Mouse (Mus musculus): Measurements from ENCODE around the gene Abhd4.

The Abhd4 gene

DNA sequence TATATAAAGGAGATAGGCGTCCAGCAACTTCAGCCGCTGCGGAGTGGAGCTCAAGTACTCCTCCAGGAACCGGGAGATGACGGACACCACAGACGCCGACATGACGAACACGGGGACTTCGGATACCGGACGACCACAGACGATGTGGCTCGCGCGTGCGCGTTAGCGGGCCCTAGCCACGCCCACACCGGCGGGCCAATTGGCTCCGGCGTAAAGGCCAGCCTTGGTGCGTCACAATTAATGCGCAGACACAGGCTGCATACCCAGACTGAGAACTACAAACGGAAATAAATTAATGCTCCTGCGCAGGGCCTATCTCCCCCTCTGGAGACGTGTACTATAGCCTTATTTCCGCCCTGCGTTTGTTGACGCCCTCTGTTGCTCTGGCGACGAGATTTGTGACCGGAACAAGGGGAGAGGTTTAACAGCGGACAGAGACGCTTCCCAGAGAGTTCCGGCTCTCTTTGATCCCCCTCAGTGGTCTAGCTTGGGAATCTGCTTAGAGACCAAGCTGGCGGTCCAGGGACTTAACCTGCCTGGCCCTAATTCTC lies at the start of gene Abhd4, which contains the start of gene Dad1:
Gene Abhd4, plus strand, starts transcription at position 448 of the 551 bp plus-strand sequence.
Gene Dad1, minus strand, starts transcription at position 364 of the 551 bp plus-strand sequence.
- H3K36me3 ChIP-seq (ENCODE audit: control insufficient read depth, insufficient read depth, low read length, poor library complexity, severe bottlenecking), result 0 out of 2 replicates have a peak, but pooled peaks cover under 1% of the 10 kb centered on the region

DNA sequence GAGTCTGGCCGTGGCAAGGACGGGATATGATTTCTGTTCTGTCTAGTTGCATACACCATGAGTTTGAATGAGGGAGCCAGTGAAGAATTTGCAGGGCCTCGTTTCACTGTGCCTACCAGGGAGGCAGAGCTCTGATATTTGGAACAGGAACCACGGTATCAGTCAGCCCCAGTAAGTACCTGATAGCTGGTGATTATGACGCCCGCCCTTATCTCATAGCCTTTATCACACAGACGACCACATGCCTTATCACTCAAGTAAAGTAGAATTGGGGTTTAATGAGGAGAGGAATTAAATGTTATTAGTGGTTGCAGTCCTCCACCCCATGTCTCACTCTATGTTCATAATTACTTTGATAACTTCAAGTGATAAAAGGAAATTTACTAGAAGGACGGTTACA lies 49.7 kb upstream of the Abhd4 start:
- H3K27me3 ChIP-seq (ENCODE audit: control insufficient read depth, insufficient read depth, low read length, poor library complexity, severe bottlenecking), result no peaks in the 10 kb centered on the region
- no peak for DNase-seq (ENCODE audit: low read depth, low spot score)
- H3K36me3 ChIP-seq (ENCODE audit: control insufficient read depth, insufficient read depth, low read length, poor library complexity, severe bottlenecking), result no peaks in the 10 kb centered on the region

More for the DNA sequence above, at the start of gene Abhd4, which contains the start of gene Dad1:
- peak; percentile 99 for DNase-seq (ENCODE audit: low read depth, low spot score)
- no peaks in the 10 kb centered on the region for H3K27me3 ChIP-seq (ENCODE audit: control insufficient read depth, insufficient read depth, low read length, poor library complexity, severe bottlenecking)

DNA sequence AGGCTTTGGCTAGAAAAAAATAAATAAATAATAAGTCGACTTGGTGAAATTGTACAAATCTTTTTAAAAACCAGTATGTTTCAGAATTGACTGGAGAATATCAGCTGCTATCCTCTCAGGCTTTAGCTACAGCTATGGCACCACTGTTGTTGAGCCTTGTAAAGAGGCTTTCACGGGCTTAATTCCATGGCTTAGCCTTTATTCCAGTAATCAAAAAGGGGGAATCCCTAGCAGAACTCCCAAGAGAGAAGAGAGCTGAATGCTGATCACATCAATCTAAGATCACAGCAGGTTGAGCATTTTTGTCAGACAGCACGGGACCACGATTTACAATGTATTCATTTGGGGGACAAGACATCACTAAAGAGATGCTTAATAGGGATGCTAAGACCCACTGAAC lies 49.2 kb upstream of the Abhd4 start:
- no peak for DNase-seq (ENCODE audit: low read depth, low spot score)
- Histone ChIP-seq H3K27me3 (ENCODE audit: control insufficient read depth, insufficient read depth, low read length, poor library complexity, severe bottlenecking) (no peaks in the 10 kb centered on the region), H3K36me3 (ENCODE audit: control insufficient read depth, insufficient read depth, low read length, poor library complexity, severe bottlenecking) (no peaks in the 10 kb centered on the region)

DNA sequence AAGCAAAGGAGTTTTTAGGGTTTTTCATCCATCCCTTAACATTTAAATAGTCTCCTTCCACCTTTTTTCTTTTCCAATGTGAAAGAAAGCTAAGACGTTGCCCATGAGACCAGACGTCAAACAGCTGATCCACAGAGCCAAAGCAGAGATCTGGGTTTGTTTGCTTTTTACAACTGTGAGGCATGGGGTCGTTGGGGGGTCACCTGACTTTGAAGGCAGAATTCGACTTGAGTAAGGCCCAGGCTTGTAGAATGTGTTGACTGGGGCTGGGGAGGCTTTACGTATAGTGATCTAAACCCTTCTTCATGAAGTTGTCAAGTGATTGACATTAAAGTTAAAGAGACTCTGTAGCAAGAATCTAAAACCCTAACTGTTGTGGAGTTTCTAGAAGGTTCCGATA lies 48.1 kb upstream of the Abhd4 start:
- no peak for DNase-seq (ENCODE audit: low read depth, low spot score)
- H3K27me3 ChIP-seq (ENCODE audit: control insufficient read depth, insufficient read depth, low read length, poor library complexity, severe bottlenecking), result no peaks in the 10 kb centered on the region
- no peaks in the 10 kb centered on the region for H3K36me3 ChIP-seq (ENCODE audit: control insufficient read depth, insufficient read depth, low read length, poor library complexity, severe bottlenecking)

DNA sequence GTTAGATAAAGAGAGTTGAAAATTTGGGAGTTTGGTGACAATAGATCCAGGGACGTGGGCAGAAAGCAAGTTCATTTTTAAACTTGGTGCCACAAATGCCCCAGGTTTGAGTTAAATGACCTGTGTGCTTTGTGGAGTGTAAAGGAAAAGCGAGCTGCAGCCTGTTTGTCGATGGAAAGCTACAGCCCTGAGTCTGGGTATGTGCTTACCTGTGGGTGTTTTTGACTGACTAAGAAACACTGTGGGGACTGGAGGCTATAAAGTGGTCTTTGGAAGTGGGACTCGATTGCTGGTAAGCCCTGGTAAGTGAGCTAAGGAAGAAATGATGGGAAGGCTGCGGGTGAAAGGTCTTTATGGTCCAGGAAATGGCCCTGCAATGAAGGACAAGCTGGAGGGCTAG lies 47.7 kb upstream of the Abhd4 start:
- no peaks in the 10 kb centered on the region for H3K36me3 ChIP-seq (ENCODE audit: control insufficient read depth, insufficient read depth, low read length, poor library complexity, severe bottlenecking)
- no peak for DNase-seq (ENCODE audit: low read depth, low spot score)
- H3K27me3 ChIP-seq (ENCODE audit: control insufficient read depth, insufficient read depth, low read length, poor library complexity, severe bottlenecking), result no peaks in the 10 kb centered on the region

DNA sequence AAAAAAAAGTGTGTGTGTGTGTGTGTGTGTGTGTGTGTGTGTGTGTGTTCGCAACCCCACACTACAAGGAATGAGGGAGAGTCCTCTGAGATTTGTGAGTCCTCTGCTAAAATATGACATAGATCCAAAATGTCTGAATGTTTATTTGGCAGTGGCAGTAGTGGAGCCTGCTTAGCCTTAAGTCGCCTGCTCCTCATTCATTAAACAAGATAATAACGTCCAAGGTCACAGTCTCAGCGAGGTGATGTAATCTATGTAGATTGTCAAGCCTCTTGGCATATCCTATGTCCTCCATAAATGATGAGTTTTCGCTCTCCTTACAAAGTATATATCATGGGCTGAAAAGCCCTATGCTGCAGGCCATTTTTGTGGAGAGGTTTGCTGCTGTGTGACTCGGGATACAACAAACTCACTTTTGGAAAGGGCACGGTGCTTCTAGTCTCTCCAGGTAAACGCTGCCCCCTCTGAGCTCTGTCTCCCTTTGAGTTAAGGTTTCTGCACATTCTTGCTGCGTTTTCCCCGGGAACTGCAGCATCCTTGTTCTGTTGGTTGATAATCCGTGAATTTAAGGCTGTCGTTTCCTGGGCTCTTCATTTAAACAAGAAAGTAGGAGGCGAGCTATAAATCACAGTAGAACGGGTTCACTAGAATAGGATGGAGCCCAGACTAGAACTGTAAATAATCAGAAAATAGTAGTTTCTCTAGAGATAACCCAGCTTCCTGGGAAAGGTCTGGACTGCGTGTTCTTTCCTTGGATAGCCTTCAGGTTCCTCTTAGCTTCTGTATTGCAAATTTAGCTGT lies 47.0 kb upstream of the Abhd4 start:
- no peak for DNase-seq (ENCODE audit: low read depth, low spot score)

DNA sequence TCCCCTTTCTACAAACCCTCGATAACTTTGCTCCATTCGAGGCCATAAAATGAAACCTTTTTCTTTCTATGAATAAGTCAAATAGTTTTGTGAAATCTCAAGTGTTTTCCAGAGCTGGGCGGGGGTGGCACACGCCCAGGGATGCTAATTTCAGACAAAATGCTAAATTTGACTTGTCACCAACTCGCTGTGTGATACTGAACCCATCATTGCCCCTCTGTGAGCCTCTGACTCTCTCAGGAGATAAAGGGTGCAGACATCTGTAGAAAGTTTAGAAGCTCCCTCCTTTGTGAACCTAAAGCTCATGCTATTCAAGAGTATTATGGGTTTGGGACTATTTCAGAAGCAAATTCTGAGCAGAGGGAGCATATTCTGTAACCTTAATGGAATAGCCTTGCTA lies 46.1 kb upstream of the Abhd4 start:
- DNase-seq (ENCODE audit: low read depth, low spot score), result no peak
- Histone ChIP-seq H3K36me3 (ENCODE audit: control insufficient read depth, insufficient read depth, low read length, poor library complexity, severe bottlenecking) (no peaks in the 10 kb centered on the region), H3K27me3 (ENCODE audit: control insufficient read depth, insufficient read depth, low read length, poor library complexity, severe bottlenecking) (no peaks in the 10 kb centered on the region)

More for the DNA sequence above, 47.0 kb upstream of the Abhd4 start:
- H3K27me3 ChIP-seq (ENCODE audit: control insufficient read depth, insufficient read depth, low read length, poor library complexity, severe bottlenecking), result no peaks in the 10 kb centered on the region
- H3K36me3 ChIP-seq (ENCODE audit: control insufficient read depth, insufficient read depth, low read length, poor library complexity, severe bottlenecking), result no peaks in the 10 kb centered on the region

DNA sequence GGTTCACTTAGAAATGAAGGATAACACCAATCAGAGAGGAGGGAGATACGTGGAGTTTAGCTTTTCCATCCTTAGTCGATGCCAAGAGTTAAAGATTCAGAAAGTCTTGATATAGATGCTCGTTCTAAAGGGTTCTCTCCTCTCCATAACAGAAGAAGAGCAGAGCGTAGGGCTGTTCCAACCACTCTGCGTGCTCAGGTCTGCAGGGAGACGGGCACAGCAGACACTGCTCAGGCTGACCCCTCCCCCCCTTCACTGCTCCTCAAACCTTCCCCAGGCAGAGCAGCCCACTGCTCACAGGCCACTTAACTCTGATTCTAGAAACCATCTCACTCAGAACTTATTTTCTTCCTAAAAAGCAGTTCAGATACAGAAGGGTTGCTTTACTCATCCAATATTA lies 45.2 kb upstream of the Abhd4 start:
- no peak for DNase-seq (ENCODE audit: low read depth, low spot score)
- Histone ChIP-seq H3K36me3 (ENCODE audit: control insufficient read depth, insufficient read depth, low read length, poor library complexity, severe bottlenecking) (no peaks in the 10 kb centered on the region), H3K27me3 (ENCODE audit: control insufficient read depth, insufficient read depth, low read length, poor library complexity, severe bottlenecking) (no peaks in the 10 kb centered on the region)

DNA sequence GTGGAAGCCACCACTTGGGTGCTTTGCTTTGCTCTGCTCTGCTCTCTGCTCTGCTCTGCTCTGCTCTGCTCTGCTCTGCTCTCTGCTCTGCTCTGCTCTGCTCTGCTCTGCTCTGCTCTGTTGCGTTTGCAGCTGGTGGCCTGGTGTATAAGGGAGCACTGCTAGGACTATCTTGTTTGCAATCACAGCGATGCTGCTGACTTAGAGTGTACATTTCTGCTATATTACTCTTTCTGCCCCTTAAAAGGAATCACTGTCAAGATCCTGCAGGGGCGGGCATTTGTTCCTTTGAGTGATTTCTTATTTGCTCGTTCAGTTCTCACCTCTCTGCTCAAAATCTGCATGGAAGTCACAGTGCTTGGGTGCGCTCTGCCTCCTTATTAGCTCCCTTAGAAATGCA lies 44.1 kb upstream of the Abhd4 start:
- DNase-seq (ENCODE audit: low read depth, low spot score), result no peak
- no peaks in the 10 kb centered on the region for H3K27me3 ChIP-seq (ENCODE audit: control insufficient read depth, insufficient read depth, low read length, poor library complexity, severe bottlenecking)
- H3K36me3 ChIP-seq (ENCODE audit: control insufficient read depth, insufficient read depth, low read length, poor library complexity, severe bottlenecking), result no peaks in the 10 kb centered on the region

DNA sequence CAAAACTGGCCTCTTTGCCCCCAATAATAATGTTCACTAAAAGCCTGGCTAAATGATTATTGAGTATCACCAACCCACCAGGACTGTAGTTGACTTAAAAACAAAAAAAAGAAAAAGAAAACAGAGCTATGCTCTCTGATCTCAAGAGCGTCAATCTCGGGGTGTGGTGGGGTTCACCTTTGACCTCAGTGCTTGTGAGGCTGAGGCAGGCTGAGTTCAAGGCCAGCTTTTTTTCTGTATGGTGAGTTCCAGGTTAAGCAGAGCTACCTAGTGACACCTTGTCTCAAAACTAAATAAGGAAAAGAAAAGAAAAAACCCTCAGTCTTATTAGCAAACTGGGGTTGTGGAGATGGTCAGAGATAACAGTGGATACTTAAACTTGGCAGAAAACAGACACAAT lies 43.6 kb upstream of the Abhd4 start:
- Histone ChIP-seq H3K27me3 (ENCODE audit: control insufficient read depth, insufficient read depth, low read length, poor library complexity, severe bottlenecking) (no peaks in the 10 kb centered on the region), H3K36me3 (ENCODE audit: control insufficient read depth, insufficient read depth, low read length, poor library complexity, severe bottlenecking) (no peaks in the 10 kb centered on the region)
- no peak for DNase-seq (ENCODE audit: low read depth, low spot score)

DNA sequence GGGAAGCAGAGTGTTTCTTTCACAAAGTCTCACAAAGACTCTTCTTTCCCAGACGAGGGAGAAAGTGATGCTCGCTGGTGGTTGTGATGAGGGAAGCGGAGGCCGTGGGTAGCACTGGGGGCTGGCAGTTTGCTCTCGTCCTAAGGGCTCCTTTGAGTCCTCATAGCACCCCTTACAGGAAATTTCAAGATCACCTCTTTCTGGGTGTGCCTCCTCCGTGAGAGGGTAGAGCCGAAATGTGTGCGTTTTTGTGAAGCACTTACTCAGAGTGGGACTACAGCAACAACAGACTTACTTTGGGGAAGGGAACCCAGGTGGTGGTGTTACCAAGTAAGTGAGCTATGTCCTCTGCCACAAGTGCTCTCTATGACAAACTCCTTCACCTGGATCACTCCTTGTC lies 42.8 kb upstream of the Abhd4 start:
- no peaks in the 10 kb centered on the region for H3K36me3 ChIP-seq (ENCODE audit: control insufficient read depth, insufficient read depth, low read length, poor library complexity, severe bottlenecking)
- no peak for DNase-seq (ENCODE audit: low read depth, low spot score)
- no peaks in the 10 kb centered on the region for H3K27me3 ChIP-seq (ENCODE audit: control insufficient read depth, insufficient read depth, low read length, poor library complexity, severe bottlenecking)

DNA sequence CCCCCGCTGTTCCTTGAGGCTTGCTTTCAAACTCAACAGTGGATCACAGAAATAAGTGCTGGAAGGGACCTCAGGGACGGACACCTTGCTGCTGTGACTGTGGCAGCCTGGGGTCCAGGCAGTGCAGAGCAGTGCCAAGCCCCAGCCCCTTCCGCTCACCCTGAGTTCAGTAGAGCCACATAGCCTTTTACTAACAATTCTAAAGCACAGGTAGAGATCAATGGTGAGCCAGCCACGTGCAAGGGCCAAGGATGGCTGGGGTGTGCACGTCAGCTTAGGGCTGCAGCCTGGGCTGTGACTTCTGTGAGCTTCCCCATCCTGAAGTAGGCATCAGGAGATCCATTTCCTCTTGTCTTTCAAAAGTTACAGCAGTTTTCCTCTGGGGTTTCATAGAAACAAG lies 42.2 kb upstream of the Abhd4 start:
- no peaks in the 10 kb centered on the region for H3K36me3 ChIP-seq (ENCODE audit: control insufficient read depth, insufficient read depth, low read length, poor library complexity, severe bottlenecking)
- H3K27me3 ChIP-seq (ENCODE audit: control insufficient read depth, insufficient read depth, low read length, poor library complexity, severe bottlenecking), result no peaks in the 10 kb centered on the region
- no peak for DNase-seq (ENCODE audit: low read depth, low spot score)

DNA sequence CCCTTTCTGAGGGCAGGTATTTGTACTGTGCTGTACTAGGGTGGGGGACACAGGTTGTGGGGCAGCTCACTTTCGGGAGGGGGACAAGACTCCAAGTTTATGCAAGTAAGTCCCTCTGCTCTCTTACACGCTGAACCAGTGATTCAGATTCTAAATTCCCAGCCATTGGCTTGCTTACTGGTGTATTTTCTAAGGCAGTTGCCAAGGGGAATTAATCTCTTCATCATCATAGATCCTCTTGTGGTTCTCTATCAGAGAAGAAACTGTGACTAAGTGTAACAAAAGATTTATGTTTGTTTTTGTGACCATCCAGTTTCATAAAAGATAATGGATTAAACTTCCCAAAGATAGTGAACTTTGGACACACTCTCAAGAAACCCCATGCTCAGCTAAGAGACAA lies 40.3 kb upstream of the Abhd4 start:
- H3K36me3 ChIP-seq (ENCODE audit: control insufficient read depth, insufficient read depth, low read length, poor library complexity, severe bottlenecking), result no peaks in the 10 kb centered on the region
- H3K27me3 ChIP-seq (ENCODE audit: control insufficient read depth, insufficient read depth, low read length, poor library complexity, severe bottlenecking), result no peaks in the 10 kb centered on the region
- no peak for DNase-seq (ENCODE audit: low read depth, low spot score)

DNA sequence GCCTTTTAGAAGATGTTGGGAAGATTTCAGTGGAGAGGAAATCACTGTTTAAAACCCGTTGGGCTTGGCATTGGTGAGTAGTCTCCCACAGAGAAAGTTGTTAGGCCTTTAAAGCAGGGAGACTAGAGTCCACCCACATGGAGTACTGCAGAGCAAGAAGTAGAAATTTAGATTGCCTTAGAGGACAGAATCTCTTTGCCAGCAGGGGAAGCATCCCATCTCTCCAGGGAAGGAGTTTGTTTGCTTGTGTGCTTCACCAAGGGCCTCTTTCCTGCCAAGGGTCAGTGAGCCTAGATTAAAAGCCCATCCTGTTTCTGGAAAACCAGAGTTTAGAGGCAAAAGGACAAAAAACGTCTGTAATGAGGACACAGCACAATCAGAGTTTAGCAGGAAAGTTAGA lies 39.5 kb upstream of the Abhd4 start:
- DNase-seq (ENCODE audit: low read depth, low spot score), result no peak
- H3K27me3 ChIP-seq (ENCODE audit: control insufficient read depth, insufficient read depth, low read length, poor library complexity, severe bottlenecking), result no peaks in the 10 kb centered on the region

DNA sequence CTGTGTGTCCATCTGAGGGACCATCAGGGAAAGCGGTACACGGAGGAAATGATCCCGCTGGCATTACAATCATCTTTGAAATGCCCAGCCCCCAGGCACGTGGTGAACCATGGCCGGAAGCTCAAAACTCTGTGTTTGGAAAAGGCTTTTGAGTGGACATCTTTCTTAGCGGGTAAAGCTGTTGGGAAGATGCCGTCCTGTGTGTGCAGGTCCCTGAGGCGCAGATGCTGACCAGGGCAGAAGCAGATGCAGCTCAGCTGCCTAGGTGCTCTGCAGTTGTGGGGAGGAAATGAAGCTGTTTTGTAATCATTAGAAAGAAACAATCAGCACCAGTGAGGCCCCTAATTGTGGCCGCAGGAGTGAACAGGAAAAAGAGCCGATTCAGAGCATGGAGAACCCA lies 39.1 kb upstream of the Abhd4 start:
- DNase-seq (ENCODE audit: low read depth, low spot score), result no peak
- Histone ChIP-seq H3K27me3 (ENCODE audit: control insufficient read depth, insufficient read depth, low read length, poor library complexity, severe bottlenecking) (no peaks in the 10 kb centered on the region), H3K36me3 (ENCODE audit: control insufficient read depth, insufficient read depth, low read length, poor library complexity, severe bottlenecking) (no peaks in the 10 kb centered on the region)

More for the DNA sequence above, 39.5 kb upstream of the Abhd4 start:
- no peaks in the 10 kb centered on the region for H3K36me3 ChIP-seq (ENCODE audit: control insufficient read depth, insufficient read depth, low read length, poor library complexity, severe bottlenecking)

Data from splenic B cell, adult 2 months (primary cell).